Mouse (Mus musculus): Measurements from ENCODE around the gene Ephx4. TPM values are rescaled to one million over a fixed set of nuclear protein-coding genes. Genes with fewer than 3 reads are reported as not detected.
"Not testable (repeated sequence)": the region's sequence is repeated elsewhere in the genome, so short reads cannot be mapped to it uniquely, and the experiment has no call there.

Gene Ephx4
- polyA plus RNA-seq, 1 experiment from 2014 or later = not detected

DNA sequence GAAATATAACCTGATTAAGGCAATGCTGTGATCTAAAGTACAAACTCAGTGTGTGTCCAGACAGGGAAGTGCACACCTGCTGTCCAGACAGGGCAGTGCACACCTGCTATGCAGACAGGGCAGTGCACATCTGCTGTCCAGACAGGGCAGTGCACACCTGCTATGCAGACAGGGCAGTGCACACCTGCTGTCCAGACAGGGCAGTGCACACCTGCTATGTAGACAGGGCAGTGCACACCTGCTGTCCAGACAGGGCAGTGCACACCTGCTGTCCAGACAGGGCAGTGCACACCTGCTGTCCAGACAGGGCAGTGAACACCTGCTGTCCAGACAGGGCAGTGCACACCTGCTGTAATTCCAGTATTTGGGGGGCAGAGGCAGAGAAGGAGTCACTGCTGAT, 16.1 kb upstream of the Ephx4 start:
- not testable (repeated sequence) for H3K9me3 ChIP-seq (replicated peaks; ENCODE audit: control insufficient read depth, low read length); ATAC-seq (ENCODE audit: low read depth); H3K27ac ChIP-seq (ENCODE audit: low read length); H3K4me2 ChIP-seq (ENCODE audit: low read depth, low read length); H3K36me3 ChIP-seq (ENCODE audit: control insufficient read depth, insufficient read depth); H3K4me1 ChIP-seq (ENCODE audit: control insufficient read depth, low read depth, low read length); H3K27me3 ChIP-seq (ENCODE audit: control insufficient read depth, insufficient read depth, low read depth, low read length); H3K4me3 ChIP-seq (ENCODE audit: low read depth, low read length); H3K9ac ChIP-seq (ENCODE audit: low read depth, low read length)

DNA sequence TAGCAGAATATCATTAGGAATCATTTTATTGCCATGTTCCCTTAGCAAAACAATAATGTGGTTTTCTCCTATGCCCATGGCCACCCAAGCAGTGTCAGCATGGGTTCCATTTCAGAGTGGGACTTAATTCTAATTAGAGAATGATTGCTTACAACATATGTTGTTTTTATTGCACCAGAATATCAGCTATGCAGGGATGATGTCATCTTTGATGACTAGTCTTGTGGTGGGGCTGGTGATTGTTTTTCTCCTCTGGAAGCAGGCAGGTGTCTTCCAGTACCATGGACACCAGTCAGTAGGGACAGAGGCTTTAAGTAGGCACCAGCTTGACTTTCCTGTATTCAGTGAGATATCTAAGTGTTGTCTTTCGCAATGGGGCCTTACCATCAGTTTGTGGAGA, 14.7 kb upstream of the Ephx4 start:
- Histone ChIP-seq H3K9ac (ENCODE audit: low read depth, low read length) (no peak overlapping the region), H3K4me3 (ENCODE audit: low read depth, low read length) (no peak overlapping the region), H3K9me3 (replicated peaks; ENCODE audit: control insufficient read depth, low read length) (no peaks in the 10 kb centered on the region), H3K27ac (ENCODE audit: low read length) (no peak overlapping the region), H3K4me1 (ENCODE audit: control insufficient read depth, low read depth, low read length) (no peaks in the 10 kb centered on the region), H3K36me3 (ENCODE audit: control insufficient read depth, insufficient read depth) (no peaks in the 10 kb centered on the region), H3K4me2 (ENCODE audit: low read depth, low read length) (no peak overlapping the region), H3K27me3 (ENCODE audit: control insufficient read depth, insufficient read depth, low read depth, low read length) (no peaks in the 10 kb centered on the region)
- 75% methylated on average over 1 of the region's 1 CpGs for WGBS (ENCODE audit: insufficient replicate concordance)
- no peak for ATAC-seq (ENCODE audit: low read depth)

DNA sequence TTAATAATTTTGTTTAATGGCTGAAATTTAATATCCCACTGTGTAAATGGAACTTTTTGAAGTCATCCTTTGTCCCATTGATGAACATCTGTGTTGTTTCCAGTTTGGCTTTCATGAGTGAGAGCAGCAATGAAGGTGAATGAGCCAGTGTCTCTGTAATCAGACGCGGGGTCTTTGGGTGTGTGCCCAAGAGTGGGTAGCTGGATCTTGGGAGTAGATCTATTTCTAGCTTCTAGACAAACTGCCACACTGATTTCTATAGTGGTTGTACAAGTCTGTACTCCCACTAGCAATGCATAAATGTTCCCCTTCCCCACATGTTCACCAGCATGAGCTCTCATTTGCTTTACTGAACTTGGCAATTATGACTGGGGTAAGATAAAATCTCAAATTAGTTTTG, 13.2 kb upstream of the Ephx4 start:
- Histone ChIP-seq H3K27me3 (ENCODE audit: control insufficient read depth, insufficient read depth, low read depth, low read length) (no peaks in the 10 kb centered on the region), H3K9ac (ENCODE audit: low read depth, low read length) (no peak overlapping the region), H3K4me3 (ENCODE audit: low read depth, low read length) (no peak overlapping the region), H3K4me1 (ENCODE audit: control insufficient read depth, low read depth, low read length) (no peaks in the 10 kb centered on the region), H3K36me3 (ENCODE audit: control insufficient read depth, insufficient read depth) (no peaks in the 10 kb centered on the region), H3K9me3 (replicated peaks; ENCODE audit: control insufficient read depth, low read length) (no peaks in the 10 kb centered on the region), H3K4me2 (ENCODE audit: low read depth, low read length) (no peak overlapping the region), H3K27ac (ENCODE audit: low read length) (no peak overlapping the region)
- WGBS (ENCODE audit: insufficient replicate concordance) = 77% methylated on average over 2 of the region's 2 CpGs
- ATAC-seq (ENCODE audit: low read depth) = no peak

DNA sequence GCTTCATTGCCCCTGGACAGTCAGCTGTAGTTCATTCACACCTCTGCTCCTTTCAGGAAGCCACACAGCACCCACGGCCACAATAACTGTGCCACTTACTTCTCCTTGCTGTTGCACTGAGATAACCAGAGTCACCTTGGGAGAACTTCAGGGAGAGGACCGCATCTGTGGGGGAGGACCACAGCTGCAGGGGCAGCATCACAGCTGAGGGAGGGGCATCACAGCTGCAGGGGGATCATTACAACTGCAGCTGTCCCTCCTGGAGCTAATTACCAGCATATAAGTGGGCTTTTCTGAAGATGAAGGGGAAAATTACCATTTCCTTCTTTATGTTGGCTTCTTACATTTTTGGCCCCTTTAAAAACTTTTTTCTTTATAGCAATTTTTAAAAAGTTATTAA, 8.1 kb upstream of the Ephx4 start:
- 34% methylated on average over 2 of the region's 2 CpGs for WGBS (ENCODE audit: insufficient replicate concordance)

DNA sequence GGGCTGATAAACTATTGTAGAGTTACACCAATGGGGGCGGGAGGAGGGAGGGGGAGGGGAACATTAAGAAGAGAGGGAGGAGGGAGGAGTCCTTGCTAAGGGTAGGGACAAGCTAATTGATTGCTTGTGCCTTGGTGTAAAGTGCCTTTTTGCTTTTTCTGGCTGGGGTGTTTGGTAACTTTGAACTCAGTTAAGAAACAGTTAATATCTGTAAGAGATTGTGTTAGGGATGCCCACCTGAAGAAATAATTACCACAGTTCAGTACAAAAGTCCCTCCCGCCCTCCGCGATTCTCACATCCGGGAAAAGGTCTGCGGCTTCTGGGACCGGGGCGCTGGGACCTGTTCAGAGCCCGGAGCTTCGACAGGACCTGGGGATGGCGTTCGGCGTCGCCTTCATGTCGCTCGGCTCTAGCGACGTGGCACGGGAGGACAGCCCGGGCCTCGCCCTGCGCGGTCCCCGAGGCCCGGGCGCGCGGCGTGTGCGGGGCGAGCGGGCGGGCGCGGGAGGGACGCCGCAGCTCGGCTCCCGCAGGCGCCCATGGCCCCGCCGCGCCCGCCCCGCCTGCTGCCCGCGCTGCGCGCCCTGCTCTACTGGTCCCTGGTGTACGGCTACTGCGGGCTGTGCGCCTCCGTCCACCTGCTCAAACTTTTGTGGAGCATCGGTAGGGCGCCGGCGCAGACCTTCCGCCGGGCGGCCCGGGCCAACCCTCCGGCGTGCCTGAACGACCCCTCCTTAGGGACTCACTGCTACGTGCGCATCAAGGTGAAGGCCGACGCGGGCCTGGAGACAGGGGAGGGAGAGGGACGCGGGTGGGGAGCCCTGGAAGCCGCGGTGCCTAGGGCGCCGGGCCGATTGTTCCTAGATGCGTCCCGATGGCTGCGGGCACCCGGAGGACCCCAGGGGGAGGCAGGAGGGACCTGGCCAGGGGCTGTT, 743 bp downstream of the Ephx4 start:
- H3K9me3 ChIP-seq (replicated peaks; ENCODE audit: control insufficient read depth, low read length) = no peaks in the 10 kb centered on the region
- ATAC-seq (ENCODE audit: low read depth) = 0 out of 2 replicates have a peak, but pooled peaks have one; percentile 19
- H3K4me1 ChIP-seq (ENCODE audit: control insufficient read depth, low read depth, low read length) = no peaks in the 10 kb centered on the region
- H3K4me3 ChIP-seq (ENCODE audit: low read depth, low read length) = peak overlapping the region; percentile 56
- peak overlapping the region; percentile 53 for H3K4me2 ChIP-seq (ENCODE audit: low read depth, low read length)
- peaks cover 39% of the 10 kb centered on the region for H3K27me3 ChIP-seq (ENCODE audit: control insufficient read depth, insufficient read depth, low read depth, low read length)
- no peak overlapping the region for H3K27ac ChIP-seq (ENCODE audit: low read length)
- no peaks in the 10 kb centered on the region for H3K36me3 ChIP-seq (ENCODE audit: control insufficient read depth, insufficient read depth)
- H3K9ac ChIP-seq (ENCODE audit: low read depth, low read length) = 0 out of 2 replicates have a peak overlapping the region, but pooled peaks have one; percentile 5
- WGBS (ENCODE audit: insufficient replicate concordance) = under 1% methylated on average over 72 of the region's 80 CpGs

More for the DNA sequence above, 8.1 kb upstream of the Ephx4 start:
- no peak overlapping the region for H3K9ac ChIP-seq (ENCODE audit: low read depth, low read length)
- H3K4me1 ChIP-seq (ENCODE audit: control insufficient read depth, low read depth, low read length) = no peaks in the 10 kb centered on the region
- no peak for ATAC-seq (ENCODE audit: low read depth)
- no peak overlapping the region for H3K4me3 ChIP-seq (ENCODE audit: low read depth, low read length)
- no peaks in the 10 kb centered on the region for H3K9me3 ChIP-seq (replicated peaks; ENCODE audit: control insufficient read depth, low read length)
- no peaks in the 10 kb centered on the region for H3K27me3 ChIP-seq (ENCODE audit: control insufficient read depth, insufficient read depth, low read depth, low read length)
- no peak overlapping the region for H3K27ac ChIP-seq (ENCODE audit: low read length)
- no peak overlapping the region for H3K4me2 ChIP-seq (ENCODE audit: low read depth, low read length)
- H3K36me3 ChIP-seq (ENCODE audit: control insufficient read depth, insufficient read depth) = no peaks in the 10 kb centered on the region

DNA sequence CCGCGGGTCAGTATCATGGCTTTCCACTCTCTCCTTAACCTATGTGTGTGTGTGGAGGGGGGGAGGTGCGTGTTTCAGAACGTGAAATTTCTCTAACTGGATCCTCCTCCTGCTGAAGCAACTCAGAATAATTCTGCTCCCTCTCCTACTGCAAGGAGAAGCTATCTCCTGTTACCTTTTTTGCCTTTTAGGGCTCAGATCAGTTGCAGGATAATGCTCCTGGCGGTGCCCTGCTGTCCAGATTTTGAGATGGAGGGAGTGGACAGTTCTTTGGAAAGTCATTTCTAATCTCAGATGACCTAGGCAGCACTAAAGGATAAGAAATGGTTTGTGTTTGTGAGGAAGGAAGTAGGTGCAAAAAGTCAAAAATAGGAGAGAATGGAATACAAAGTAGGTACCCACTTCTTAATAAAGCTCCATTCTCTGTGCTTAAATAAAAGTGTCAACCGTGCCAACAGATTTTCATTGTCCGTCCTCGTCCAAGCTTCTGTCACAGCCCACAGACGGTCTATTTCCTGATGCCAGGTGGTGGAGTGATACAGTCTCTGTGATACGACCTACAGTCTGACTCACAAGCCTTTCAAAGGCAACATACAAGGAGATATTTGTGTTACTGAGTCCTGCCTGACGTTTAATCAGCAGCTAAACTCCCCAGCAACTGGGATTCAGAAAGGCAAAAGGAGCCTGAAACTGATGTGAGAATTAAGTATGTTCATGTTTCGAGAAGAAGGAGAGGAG, 1.6 kb downstream of the Ephx4 start:
- 28% methylated on average over 12 of the region's 12 CpGs for WGBS (ENCODE audit: insufficient replicate concordance)
- no peaks in the 10 kb centered on the region for H3K9me3 ChIP-seq (replicated peaks; ENCODE audit: control insufficient read depth, low read length)
- H3K4me1 ChIP-seq (ENCODE audit: control insufficient read depth, low read depth, low read length) = no peaks in the 10 kb centered on the region
- no peak overlapping the region for H3K9ac ChIP-seq (ENCODE audit: low read depth, low read length)
- peak overlapping the region; percentile 53 for H3K4me2 ChIP-seq (ENCODE audit: low read depth, low read length)
- ATAC-seq (ENCODE audit: low read depth) = no peak
- peak overlapping the region; percentile 56 for H3K4me3 ChIP-seq (ENCODE audit: low read depth, low read length)
- no peaks in the 10 kb centered on the region for H3K36me3 ChIP-seq (ENCODE audit: control insufficient read depth, insufficient read depth)
- peaks cover 39% of the 10 kb centered on the region for H3K27me3 ChIP-seq (ENCODE audit: control insufficient read depth, insufficient read depth, low read depth, low read length)
- H3K27ac ChIP-seq (ENCODE audit: low read length) = no peak overlapping the region

DNA sequence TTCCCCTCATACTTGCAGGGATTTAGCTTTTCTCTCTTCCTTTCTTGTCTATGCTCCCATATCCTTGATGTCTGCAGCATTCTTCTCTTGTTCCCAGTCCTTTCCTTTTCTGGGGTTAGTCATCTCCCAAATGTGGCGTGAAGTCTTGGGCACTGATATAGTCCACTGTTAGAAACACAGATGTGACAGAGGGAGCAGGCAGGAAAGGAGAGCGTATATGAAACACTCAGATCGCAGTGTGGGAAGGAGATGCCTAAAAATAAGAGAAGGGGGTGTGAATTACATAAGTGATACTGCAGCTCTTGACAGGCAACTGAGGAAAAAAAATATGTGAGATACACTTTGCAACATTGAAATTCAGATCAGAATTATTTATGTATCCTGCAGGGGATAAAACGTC, 2.8 kb downstream of the Ephx4 start:
- Histone ChIP-seq H3K4me2 (ENCODE audit: low read depth, low read length) (no peak overlapping the region), H3K4me3 (ENCODE audit: low read depth, low read length) (no peak overlapping the region), H3K36me3 (ENCODE audit: control insufficient read depth, insufficient read depth) (no peaks in the 10 kb centered on the region), H3K27me3 (ENCODE audit: control insufficient read depth, insufficient read depth, low read depth, low read length) (peaks cover 39% of the 10 kb centered on the region), H3K4me1 (ENCODE audit: control insufficient read depth, low read depth, low read length) (no peaks in the 10 kb centered on the region), H3K27ac (ENCODE audit: low read length) (no peak overlapping the region), H3K9me3 (replicated peaks; ENCODE audit: control insufficient read depth, low read length) (no peaks in the 10 kb centered on the region), H3K9ac (ENCODE audit: low read depth, low read length) (no peak overlapping the region)
- 67% methylated on average over 4 of the region's 4 CpGs for WGBS (ENCODE audit: insufficient replicate concordance)
- no peak for ATAC-seq (ENCODE audit: low read depth)

DNA sequence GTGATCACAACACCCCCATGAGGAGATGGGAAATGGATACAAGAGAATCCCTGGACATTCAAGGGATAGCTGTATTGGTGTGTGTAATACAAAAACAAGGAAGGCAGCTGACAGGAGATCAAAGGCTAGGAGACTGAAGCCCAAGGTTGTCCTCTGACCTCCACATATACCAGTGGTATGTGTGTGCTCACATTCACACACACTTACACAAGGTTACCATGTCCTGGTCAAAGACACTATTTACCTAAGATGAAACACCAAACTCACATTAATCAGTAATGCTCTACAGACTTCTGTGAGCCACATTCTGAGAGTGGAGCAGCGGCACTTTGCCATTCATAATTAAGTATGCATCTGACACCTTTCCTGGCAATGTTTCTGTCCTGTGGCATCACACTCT, 7.8 kb downstream of the Ephx4 start:
- 72% methylated on average over 1 of the region's 1 CpGs for WGBS (ENCODE audit: insufficient replicate concordance)
- no peaks in the 10 kb centered on the region for H3K36me3 ChIP-seq (ENCODE audit: control insufficient read depth, insufficient read depth)
- no peak overlapping the region for H3K9ac ChIP-seq (ENCODE audit: low read depth, low read length)
- H3K9me3 ChIP-seq (replicated peaks; ENCODE audit: control insufficient read depth, low read length) = no peaks in the 10 kb centered on the region
- no peak overlapping the region for H3K27ac ChIP-seq (ENCODE audit: low read length)
- no peak overlapping the region for H3K4me2 ChIP-seq (ENCODE audit: low read depth, low read length)
- peaks cover 6% of the 10 kb centered on the region for H3K27me3 ChIP-seq (ENCODE audit: control insufficient read depth, insufficient read depth, low read depth, low read length)
- peak; percentile 53; the same call in 1 of the 2 replicates for ATAC-seq (ENCODE audit: low read depth)
- no peak overlapping the region for H3K4me3 ChIP-seq (ENCODE audit: low read depth, low read length)
- H3K4me1 ChIP-seq (ENCODE audit: control insufficient read depth, low read depth, low read length) = no peaks in the 10 kb centered on the region

DNA sequence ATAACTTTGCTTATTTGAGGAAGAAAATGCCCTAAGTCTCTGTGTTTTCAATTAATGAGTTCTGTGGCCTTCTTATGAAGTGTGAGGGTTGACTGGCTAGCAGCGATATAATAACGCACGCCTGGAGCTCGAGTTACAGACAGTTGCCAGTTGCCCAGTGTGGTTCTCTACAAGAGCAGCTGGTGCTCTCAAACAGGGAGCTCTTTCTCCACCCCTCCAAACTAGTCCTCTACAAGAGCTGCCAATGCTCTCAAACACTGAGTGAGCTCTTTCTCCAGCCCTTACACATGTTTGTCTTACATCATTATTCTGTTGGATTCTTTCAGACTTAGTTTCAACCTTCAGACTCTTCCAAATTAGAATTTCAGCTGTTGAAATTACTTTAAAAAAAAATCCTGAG, 8.8 kb downstream of the Ephx4 start:
- WGBS (ENCODE audit: insufficient replicate concordance) = 75% methylated on average over 4 of the region's 4 CpGs
- no peak for ATAC-seq (ENCODE audit: low read depth)
- H3K9ac ChIP-seq (ENCODE audit: low read depth, low read length) = no peak overlapping the region
- peaks cover 2% of the 10 kb centered on the region; the same call in 1 of the 2 replicates for H3K27me3 ChIP-seq (ENCODE audit: control insufficient read depth, insufficient read depth, low read depth, low read length)
- no peaks in the 10 kb centered on the region for H3K36me3 ChIP-seq (ENCODE audit: control insufficient read depth, insufficient read depth)
- H3K4me1 ChIP-seq (ENCODE audit: control insufficient read depth, low read depth, low read length) = no peaks in the 10 kb centered on the region
- H3K4me2 ChIP-seq (ENCODE audit: low read depth, low read length) = no peak overlapping the region
- no peak overlapping the region for H3K4me3 ChIP-seq (ENCODE audit: low read depth, low read length)
- H3K27ac ChIP-seq (ENCODE audit: low read length) = no peak overlapping the region
- no peaks in the 10 kb centered on the region for H3K9me3 ChIP-seq (replicated peaks; ENCODE audit: control insufficient read depth, low read length)

Data from liver, embryonic 16.5 days (tissue).